Mouse (Mus musculus): ENCODE data around the gene Lrriq4.

Lrriq4 gene

GRCm38 (mm10) chr3:30644207-30644606 lies at the start of gene Lrriq4:
Lrriq4 (plus strand) TSS chr3:30644507.
- no peak for DNase-seq (ENCODE audit: low spot score)

DNA sequence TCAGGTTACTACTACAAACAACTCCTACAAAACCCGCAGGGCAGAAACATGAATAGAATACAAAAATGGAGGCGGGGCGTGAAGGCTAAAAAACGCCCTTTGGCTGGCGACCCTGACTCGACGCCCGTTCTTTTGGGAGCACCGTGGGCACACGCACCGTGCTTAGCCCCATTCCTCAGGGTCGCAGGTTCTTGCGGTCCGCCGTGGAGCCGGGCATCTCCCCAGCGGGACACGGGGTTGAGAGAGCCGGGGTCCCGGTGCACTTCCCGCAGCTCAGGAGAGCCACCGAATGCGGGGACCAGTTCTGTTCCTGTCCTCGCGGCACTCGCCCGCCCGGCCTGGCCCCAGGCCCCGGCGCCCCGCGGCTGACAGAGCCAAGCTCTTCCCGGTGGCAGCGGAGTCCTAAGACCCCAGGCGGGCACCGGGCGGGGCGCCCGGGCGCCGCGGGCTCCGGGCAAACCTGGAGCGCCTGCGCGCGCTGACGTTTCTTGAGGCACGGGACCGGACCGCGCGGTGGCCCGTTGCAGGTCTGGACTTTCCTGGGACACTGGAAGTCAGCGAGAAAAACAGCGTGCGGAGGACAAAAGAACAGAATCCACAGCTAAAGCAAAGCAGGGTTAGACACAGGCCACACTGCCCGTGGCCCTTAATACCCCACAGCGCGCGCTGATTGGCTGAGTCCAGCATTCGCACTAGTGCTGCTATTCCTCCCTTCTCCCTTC lies 49.0 kb upstream of the Lrriq4 start:
- DNase-seq (ENCODE audit: low spot score), result no peak

DNA sequence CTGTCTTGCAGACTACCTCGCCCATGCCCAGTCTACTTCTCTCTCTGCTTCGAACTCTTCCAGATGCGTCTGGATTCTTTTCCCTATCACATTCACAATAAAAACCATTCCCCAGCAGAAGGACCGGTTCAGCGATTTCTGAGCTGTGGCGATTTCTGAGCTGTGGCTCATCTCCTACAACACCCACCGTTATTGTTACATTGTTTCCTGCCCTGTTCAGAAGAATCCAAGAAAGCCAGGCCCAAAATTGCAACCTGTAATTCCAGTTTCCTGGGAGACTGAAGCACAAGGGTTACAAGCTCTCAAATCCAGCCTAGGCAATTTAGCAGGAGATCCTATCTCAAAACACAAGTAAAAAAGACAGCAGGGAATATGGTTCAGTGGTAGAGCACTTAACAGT lies 47.0 kb upstream of the Lrriq4 start:
- DNase-seq (ENCODE audit: low spot score), result no peak

DNA sequence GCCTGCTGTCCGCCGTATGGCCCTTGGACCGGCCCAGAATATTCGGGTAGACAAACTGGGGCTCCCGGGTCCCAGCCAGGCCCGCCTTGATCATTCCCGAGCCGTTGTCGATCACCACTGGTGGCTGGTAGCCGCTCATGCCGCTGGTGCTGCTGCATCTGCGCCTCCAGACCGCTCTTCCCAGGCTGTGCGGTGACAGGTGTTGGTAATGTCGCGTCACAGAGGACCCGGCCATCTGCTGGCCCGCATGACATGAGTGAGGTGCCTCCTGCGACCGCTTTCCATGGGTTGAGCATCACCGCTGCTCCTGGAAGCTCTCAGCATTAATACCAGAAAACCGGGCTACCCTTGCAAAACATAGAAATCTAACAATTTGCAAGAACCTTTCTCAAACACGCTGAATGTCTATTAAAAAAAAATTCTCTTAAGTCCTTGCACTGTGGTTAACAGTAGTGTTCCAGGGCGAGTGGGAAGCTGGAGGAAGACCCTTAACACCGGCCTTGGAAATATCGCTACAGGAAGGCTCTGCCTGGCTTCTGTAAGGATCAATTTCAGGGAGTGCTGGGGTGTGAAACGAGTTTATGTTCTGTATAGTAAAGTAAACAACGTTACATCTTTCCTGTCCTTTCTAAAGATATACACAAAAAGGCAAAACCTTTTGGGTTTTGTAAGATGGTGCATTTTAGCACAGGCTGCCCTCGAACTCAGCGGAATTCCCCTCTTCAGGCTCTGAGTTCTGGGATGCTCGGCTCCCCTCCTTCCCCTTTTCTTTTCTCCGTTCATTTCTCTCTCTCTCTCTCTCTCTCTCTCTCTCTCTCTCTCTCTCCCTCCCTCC lies 44.4 kb upstream of the Lrriq4 start, which contains the start of gene Actrt3:
Gene Actrt3 (minus strand): TSS at position 229 of the 835 bp plus-strand sequence.
- DNase-seq (ENCODE audit: low spot score), result no peak

DNA sequence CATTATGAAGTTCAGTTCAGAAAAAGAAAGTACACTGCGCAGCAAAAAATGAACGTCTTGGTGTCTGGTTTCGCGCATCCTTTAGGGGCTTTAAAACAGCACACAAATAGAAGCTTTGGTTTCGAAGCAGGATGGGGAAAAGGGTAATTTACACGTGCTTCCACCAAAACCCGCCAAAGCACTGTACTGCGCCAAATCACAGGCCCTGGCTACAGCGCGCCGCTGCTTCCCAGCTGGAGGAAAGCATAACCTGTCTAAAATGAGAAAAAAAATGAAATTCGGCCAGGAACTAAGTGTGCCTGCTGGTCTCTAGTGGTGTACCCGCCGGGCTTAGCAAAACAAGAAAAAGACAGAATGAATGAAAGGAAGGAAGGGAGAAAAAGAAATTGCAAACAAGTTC lies 43.6 kb upstream of the Lrriq4 start:
- DNase-seq (ENCODE audit: low spot score), result no peak

DNA sequence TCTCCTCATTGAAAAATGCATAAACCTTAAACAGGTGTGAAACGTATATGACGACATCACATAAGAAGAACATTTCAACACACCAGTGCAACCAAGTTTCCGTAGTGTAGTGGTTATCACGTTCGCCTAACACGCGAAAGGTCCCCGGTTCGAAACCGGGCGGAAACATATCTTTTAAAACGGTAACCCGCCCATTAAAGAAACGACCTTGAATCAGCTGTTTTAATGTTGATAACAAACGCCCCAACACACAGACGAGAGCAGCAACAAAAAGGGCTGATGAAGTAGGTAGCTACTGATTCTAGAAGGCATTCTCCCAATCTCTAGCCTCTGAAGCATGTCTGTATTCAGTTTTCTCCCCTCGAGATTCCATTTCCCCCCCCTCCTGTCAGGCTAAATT lies 43.1 kb upstream of the Lrriq4 start:
- DNase-seq (ENCODE audit: low spot score), result peak; percentile 91

- no peak for DNase-seq (ENCODE audit: low spot score)
Observed at GRCm38 (mm10) chr3:30601610-30602064, 42.7 kb upstream of the Lrriq4 start.

GRCm38 (mm10) chr3:30602065-30602739 lies 42.1 kb upstream of the Lrriq4 start, which contains the start of gene Mynn:
Mynn (plus strand) TSS chr3:30602065.
- DNase-seq (ENCODE audit: low spot score), result peak; percentile 97

- no peak for DNase-seq (ENCODE audit: low spot score)
Observed at GRCm38 (mm10) chr3:30602740-30603098, 41.6 kb upstream of the Lrriq4 start.

- DNase-seq (ENCODE audit: low spot score), result no peak
Observed at GRCm38 (mm10) chr3:30603256-30603655, 41.1 kb upstream of the Lrriq4 start.

- no peak for DNase-seq (ENCODE audit: low spot score)
Observed at GRCm38 (mm10) chr3:30608999-30609398, 35.3 kb upstream of the Lrriq4 start.

- DNase-seq (ENCODE audit: low spot score), result no peak
Observed at GRCm38 (mm10) chr3:30610930-30611329, 33.4 kb upstream of the Lrriq4 start.

DNA sequence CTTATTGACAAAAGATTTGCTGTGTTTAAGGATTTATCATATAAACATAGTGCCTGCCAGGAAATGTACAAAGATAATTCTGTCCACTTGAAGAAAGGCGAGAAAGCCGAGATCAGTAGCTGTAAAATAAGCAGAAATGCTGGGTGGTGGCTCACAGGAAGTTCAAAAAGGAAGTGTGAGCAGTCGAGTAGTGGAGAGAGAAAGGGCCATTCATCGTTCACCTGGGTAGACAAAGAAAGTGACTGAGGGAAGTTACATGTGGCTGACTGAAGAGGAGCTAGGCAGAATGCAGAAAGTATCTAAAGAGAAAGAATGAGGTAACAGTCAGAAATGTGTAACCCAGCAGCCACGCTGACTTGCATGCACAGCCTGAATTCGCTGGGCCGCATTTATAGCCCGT lies 24.2 kb upstream of the Lrriq4 start:
- DNase-seq (ENCODE audit: low spot score), result no peak

DNA sequence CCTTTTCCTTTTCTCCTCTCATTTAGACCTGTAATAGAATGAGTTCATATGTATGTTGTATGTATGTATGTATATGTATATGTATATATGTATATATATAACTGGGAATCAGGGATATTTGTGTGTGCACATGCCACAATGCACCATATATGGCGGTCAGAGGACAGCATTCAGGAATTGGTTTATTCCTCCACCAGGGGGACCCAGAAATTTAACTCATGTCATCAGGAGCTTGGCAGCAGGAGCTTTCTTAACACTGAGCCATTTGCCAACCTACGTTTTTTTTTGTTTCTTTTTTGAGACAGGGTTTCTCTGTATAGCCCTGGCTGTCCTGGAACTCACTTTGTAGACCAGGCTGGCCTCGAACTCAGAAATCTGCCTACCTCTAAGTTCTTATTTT lies 10.6 kb upstream of the Lrriq4 start:
- DNase-seq (ENCODE audit: low spot score), result no peak

DNA sequence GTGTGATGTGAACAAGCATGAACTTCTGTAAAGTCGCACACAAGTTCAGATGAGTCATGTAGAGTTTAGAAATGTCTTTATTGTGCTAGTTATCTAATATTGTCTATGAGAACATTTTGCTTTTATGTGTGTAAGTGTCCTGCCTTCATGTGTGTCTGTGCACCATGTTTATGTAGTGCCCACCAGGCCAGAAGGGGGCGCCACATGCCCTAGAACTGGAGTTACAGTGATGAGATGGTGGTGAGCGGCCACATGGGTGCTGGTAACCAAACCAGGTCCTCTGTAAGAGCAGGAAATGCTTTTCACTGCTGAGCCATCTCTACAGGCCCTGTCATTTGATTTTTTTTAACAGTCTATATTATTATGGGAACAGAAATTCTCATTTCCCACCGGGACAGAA lies 8.7 kb upstream of the Lrriq4 start:
- no peak for DNase-seq (ENCODE audit: low spot score)

DNA sequence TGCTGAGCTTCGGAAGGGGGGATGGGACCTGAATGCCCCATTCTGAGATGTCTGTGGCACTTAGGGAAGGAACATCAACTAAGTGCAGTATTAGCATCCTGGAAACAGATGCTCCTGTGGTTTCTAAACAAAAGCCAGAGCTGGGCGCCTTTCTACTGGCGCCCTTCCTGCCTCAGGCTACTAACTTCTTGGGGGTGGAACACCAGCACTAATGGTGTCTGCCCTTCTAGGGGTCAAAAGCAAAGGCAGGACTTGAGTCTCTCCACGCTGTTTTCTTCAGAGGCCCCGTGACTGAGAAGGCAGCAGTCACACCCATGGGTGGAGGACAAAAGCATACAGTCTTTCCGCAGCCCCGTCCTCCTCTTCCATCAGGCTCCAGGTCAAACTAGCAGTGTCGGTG lies 2.5 kb downstream of the Lrriq4 start:
- no peak for DNase-seq (ENCODE audit: low spot score)

DNA sequence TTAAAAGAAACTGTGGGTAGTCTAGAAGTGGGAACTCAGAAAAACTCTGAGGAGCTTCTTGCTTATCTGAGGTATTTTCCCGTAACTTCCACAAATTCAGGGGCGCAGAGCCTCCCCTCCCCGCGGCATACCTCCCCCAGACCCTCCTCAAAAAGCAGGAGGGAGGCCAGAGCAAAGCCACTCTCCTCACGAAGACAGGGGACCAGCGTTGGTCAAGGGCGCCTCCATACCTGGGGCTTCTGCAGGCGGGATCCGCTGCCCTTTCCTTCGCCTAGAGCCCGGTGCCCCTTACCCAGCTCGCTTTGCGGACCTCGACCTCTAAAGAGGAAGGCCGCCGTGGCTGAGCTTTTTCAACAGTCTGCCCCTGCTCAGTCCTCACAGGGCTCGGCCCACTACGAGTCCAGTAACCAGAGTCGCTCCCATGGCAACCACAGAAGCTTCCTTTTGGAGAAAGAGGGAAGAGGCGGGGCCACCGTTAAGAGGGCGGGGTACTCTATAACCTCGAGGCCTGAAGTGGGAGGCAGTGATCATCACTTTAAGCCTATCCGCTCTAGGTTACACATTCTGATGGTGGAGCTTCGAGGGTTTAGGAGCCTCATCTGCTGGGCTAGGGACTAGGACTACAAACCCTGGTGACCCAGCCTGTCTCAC lies 3.3 kb downstream of the Lrriq4 start, which contains the start of gene Lrrc34:
Gene Lrrc34 (minus strand): TSS at position 430 of the 651 bp plus-strand sequence.
- peak; percentile 44 for DNase-seq (ENCODE audit: low spot score)

- DNase-seq (ENCODE audit: low spot score), result no peak
Observed at GRCm38 (mm10) chr3:30648466-30648865, 4.2 kb downstream of the Lrriq4 start.

- peak; percentile 8 for DNase-seq (ENCODE audit: low spot score)
Observed at GRCm38 (mm10) chr3:30650062-30650841, 5.9 kb downstream of the Lrriq4 start.

GRCm38 (mm10) chr3:30655937-30656336 lies 11.6 kb downstream of the Lrriq4 start:
- no peak for DNase-seq (ENCODE audit: low spot score)

GRCm38 (mm10) chr3:30658486-30658885 lies 14.2 kb downstream of the Lrriq4 start:
- DNase-seq (ENCODE audit: low spot score), result no peak

All from lung, postnatal 25 days (tissue).